Mouse (Mus musculus) lung, embryonic 16.5 days (tissue): ENCODE data around the gene Psen2. TPM values are rescaled to one million over a fixed set of nuclear protein-coding genes. Genes with fewer than 3 reads are reported as not detected.

Experiments used
- ATAC-seq: fragments of 200-750 bp; cut with Nextera tagmentation; 2 replicates; pipeline ENCODE4 v1.8.0; 2017; ENCODE audit warnings: low read depth, mild to moderate bottlenecking, moderate library complexity
- H3K27ac ChIP-seq: fragments of 300-500 bp; sonication (generic); 2 replicates; pipeline ENCODE4 v1.5.1; 2014; ENCODE audit warnings: mild to moderate bottlenecking, control low read depth, low read length
- H3K27me3 ChIP-seq: fragments of 300-500 bp; sonication (generic); 2 replicates; pipeline ENCODE4 v1.6.1; 2014; ENCODE audit warnings: low read depth, low read length, mixed read lengths; ENCODE audit not compliant: control insufficient read depth, insufficient read depth
- H3K36me3 ChIP-seq: fragments of 300-500 bp; sonication (generic); 2 replicates; pipeline ENCODE4 v1.6.1; 2014; ENCODE audit warnings: low read length; ENCODE audit not compliant: control insufficient read depth, insufficient read depth
- H3K4me1 ChIP-seq: fragments of 300-500 bp; sonication (generic); replicated peaks from 2 replicates; pipeline ENCODE4 v1.6.1; 2014; ENCODE audit warnings: low read length, mixed read lengths; ENCODE audit not compliant: control insufficient read depth, insufficient read depth
- H3K4me2 ChIP-seq: fragments of 300-500 bp; sonication (generic); 2 replicates; pipeline ENCODE4 v1.6.1; 2014; ENCODE audit warnings: low read depth, low read length, control low read depth
- H3K4me3 ChIP-seq: fragments of 300-500 bp; sonication (generic); 2 replicates; pipeline ENCODE4 v1.5.1; 2014; ENCODE audit warnings: mild to moderate bottlenecking, low read length, control low read depth
- H3K9ac ChIP-seq: fragments of 300-500 bp; sonication (generic); 2 replicates; pipeline ENCODE4 v1.6.1; 2014; ENCODE audit warnings: low read length, control low read depth
- H3K9me3 ChIP-seq: fragments of 300-500 bp; sonication (generic); 2 replicates; pipeline ENCODE4 v1.6.1; 2016; ENCODE audit warnings: low read length; ENCODE audit not compliant: control insufficient read depth
- WGBS: fragments of 180-500 bp; shearing (Covaris S2); extraction: QIAGEN DNeasy Blood & Tissue Kit; methylation state at CpG from one replicate; pipeline ENCODE4 v1.1.7; 2014; 5-methylcytosine and 5-hydroxymethylcytosine counted together
- polyA plus RNA-seq: library from polyadenylated mRNA; unstranded; fragments of >200 nt; fragmentation: Nextera tagmentation; extraction: Ambion mirVana; gene quantifications from 2 replicates; pipeline ENCODE4 v1.2.1, GENCODE M21; 2015

Gene Psen2
- polyA plus RNA-seq, 1 experiment from 2014 or later, result 14.6 TPM

DNA sequence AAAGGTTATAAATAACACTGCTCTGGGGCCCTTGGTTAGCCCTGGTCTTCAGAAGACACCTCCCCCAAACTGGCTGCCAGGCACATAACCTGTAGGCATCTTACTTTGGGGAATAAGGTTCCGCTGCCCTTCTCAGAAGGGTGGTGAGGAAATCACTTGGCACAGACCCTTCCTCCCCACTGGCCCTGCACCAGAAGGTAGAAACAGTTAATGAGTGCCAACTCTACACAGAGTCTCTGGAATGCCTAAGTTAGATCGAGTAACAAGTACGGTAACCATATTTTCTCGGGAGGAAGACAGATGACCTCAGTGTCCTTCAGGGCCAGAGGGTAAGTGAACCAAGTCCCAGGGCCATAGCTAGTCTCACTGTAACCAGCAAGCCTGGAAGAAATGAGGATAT, 74.3 kb downstream of the Psen2 start:
- Histone ChIP-seq H3K27me3 (no peaks in the 10 kb centered on the region), H3K4me2 (no peak overlapping the region), H3K4me3 (no peak overlapping the region), H3K9ac (no peak overlapping the region), H3K36me3 (no peaks in the 10 kb centered on the region), H3K9me3 (no peaks in the 10 kb centered on the region), H3K4me1 (no peaks in the 10 kb centered on the region), H3K27ac (no peak overlapping the region)
- WGBS, result 67% methylated on average over 4 of the region's 4 CpGs
- ATAC-seq, result no peak

DNA sequence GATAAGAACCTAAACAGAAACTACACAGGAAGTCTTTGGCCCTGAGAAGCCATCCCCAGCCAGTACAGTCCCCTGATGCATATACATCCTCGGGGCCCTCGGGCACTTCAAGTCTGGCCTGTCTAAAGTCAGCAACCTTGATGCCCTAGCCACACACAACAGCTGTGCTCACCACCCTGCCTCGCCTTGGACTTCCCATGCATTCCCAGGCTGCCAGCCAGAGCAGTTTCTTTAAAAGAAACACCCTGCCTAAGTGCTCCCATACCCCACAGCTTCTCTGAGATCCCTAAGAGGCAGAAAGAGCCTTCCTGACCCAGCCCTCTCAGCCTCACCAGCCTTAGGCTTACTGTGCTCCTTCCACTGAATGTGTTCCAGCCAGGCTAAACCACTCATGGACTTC, 76.9 kb downstream of the Psen2 start:
- H3K27me3 ChIP-seq, result no peaks in the 10 kb centered on the region
- 0 out of 2 replicates have a peak, but pooled peaks have one; percentile 26 for ATAC-seq
- no peak overlapping the region for H3K27ac ChIP-seq
- H3K36me3 ChIP-seq, result no peaks in the 10 kb centered on the region
- H3K4me2 ChIP-seq, result no peak overlapping the region
- WGBS, result 76% methylated on average over 3 of the region's 3 CpGs
- no peaks in the 10 kb centered on the region for H3K4me1 ChIP-seq
- no peaks in the 10 kb centered on the region for H3K9me3 ChIP-seq
- H3K4me3 ChIP-seq, result no peak overlapping the region
- no peak overlapping the region for H3K9ac ChIP-seq

DNA sequence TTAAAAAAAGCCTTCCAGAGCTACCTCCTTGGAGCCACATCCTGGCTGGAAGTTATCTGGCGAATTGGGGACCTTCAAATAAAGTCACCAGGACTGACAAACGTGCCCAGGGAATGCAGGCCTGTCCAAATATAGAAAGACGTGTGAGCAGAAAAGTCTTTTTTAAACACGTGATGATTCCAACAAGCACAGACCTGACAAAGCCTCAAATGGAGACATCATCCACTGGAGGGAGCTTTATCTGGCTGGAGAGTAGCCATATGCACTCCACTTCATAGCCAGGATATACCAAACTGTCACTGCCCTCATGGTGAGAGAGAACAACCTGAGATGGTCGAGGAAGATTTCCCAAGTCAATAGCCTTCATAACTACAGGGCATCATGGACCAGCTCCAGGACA, 77.4 kb downstream of the Psen2 start:
- H3K4me1 ChIP-seq, result no peaks in the 10 kb centered on the region
- no peak overlapping the region for H3K9ac ChIP-seq
- ATAC-seq, result no peak
- no peak overlapping the region for H3K4me3 ChIP-seq
- no peak overlapping the region for H3K27ac ChIP-seq
- no peak overlapping the region for H3K4me2 ChIP-seq
- 46% methylated on average over 5 of the region's 5 CpGs for WGBS
- no peaks in the 10 kb centered on the region for H3K9me3 ChIP-seq
- H3K36me3 ChIP-seq, result no peaks in the 10 kb centered on the region
- no peaks in the 10 kb centered on the region for H3K27me3 ChIP-seq

DNA sequence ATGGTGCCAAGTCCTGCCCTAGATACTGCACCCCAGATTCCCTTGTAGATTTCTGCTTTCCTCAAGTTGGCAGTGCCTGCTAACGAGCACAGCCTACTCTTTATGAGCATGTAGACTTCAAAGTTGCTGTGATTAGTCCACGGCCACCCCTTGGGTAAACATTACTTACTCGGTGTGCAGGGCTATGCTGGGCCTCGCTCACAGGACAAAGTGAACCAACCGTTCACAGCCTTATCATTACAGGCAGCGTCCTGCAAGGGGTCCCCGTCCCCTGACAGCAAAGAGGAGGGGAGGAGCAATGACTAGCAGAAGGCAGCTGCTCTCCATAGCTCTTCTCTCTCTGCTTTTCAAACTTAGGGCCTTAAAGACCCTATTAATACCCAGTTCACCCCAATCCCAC, 78.5 kb downstream of the Psen2 start:
- Histone ChIP-seq H3K9ac (no peak overlapping the region), H3K27ac (no peak overlapping the region), H3K27me3 (no peaks in the 10 kb centered on the region), H3K4me3 (no peak overlapping the region), H3K36me3 (no peaks in the 10 kb centered on the region), H3K4me1 (no peaks in the 10 kb centered on the region), H3K4me2 (no peak overlapping the region), H3K9me3 (no peaks in the 10 kb centered on the region)
- WGBS, result 29% methylated on average over 7 of the region's 7 CpGs
- no peak for ATAC-seq

DNA sequence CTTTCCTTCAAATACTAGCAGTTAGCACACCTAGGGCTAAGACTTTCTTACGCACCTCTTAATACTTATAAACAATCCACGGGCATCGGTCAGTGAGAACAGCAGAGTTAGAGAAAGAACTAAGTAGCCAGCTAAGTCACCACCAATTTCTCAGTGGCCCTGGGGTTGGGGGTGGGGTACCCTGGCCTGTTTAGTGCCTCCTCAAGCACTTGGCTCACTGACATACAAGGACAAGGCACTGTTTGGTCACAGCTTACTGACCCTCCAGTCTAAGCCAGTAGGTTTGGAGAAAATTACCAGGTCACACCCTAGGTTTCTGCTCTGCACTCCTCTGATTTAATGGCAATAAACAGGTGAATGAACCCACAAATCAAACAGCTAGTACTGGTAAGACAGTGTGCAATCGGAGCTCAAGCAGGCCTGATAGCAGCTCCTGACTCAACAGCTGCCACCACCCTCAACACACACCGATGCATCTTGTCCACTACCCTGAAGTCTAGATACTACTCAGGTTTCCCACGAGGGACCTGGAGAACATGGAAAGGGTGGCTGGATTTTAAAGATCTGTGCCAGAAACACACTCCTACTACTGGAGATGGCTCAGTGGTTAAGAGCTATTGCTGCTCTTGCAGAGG, 79.6 kb downstream of the Psen2 start:
- 83% methylated on average over 6 of the region's 6 CpGs for whole genome bisulfite sequencing
- no peaks in the 10 kb centered on the region for H3K9me3 ChIP-seq
- no peaks in the 10 kb centered on the region for H3K36me3 ChIP-seq
- no peak for ATAC-seq
- H3K9ac ChIP-seq, result no peak overlapping the region
- H3K4me3 ChIP-seq, result no peak overlapping the region
- H3K27ac ChIP-seq, result no peak overlapping the region
- H3K4me2 ChIP-seq, result no peak overlapping the region
- H3K27me3 ChIP-seq, result no peaks in the 10 kb centered on the region
- H3K4me1 ChIP-seq, result no peaks in the 10 kb centered on the region

DNA sequence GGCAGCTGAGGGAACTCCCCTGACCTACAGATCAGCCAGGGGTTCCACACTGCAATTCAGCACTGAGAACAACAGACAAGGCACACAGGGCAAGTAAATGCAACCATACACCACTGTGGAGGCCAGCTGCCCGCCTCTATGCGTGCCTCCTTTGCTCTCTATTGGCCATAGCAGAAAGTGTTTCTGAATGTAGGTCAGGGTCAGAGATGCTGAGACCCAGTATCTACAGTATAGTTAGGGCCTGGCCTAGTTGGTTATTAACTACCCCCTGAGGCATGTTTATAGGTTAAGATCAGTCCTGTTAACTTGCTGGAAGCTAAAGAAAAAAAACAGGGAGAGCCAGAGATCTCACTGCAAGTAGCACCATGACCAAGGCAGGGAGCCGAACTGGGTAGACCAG, 80.5 kb downstream of the Psen2 start:
- no peaks in the 10 kb centered on the region for H3K4me1 ChIP-seq
- H3K27ac ChIP-seq, result no peak overlapping the region

GRCm38 (mm10) chr1:180181966-180182319, 81.3 kb downstream of the Psen2 start:
- H3K9me3 ChIP-seq, result no peaks in the 10 kb centered on the region
- no peak overlapping the region for H3K4me2 ChIP-seq
- no peak for ATAC-seq
- H3K4me3 ChIP-seq, result no peak overlapping the region
- H3K27me3 ChIP-seq, result no peaks in the 10 kb centered on the region
- H3K9ac ChIP-seq, result no peak overlapping the region
- no peaks in the 10 kb centered on the region for H3K4me1 ChIP-seq
- no peak overlapping the region for H3K27ac ChIP-seq
- no peaks in the 10 kb centered on the region for H3K36me3 ChIP-seq
- WGBS, result 82% methylated on average over 9 of the region's 9 CpGs

More for the DNA sequence above, 80.5 kb downstream of the Psen2 start:
- Histone ChIP-seq H3K4me2 (no peak overlapping the region), H3K27me3 (no peaks in the 10 kb centered on the region), H3K36me3 (no peaks in the 10 kb centered on the region), H3K9me3 (no peaks in the 10 kb centered on the region), H3K4me3 (no peak overlapping the region), H3K9ac (no peak overlapping the region)
- 65% methylated on average over 3 of the region's 3 CpGs for WGBS
- no peak for ATAC-seq

DNA sequence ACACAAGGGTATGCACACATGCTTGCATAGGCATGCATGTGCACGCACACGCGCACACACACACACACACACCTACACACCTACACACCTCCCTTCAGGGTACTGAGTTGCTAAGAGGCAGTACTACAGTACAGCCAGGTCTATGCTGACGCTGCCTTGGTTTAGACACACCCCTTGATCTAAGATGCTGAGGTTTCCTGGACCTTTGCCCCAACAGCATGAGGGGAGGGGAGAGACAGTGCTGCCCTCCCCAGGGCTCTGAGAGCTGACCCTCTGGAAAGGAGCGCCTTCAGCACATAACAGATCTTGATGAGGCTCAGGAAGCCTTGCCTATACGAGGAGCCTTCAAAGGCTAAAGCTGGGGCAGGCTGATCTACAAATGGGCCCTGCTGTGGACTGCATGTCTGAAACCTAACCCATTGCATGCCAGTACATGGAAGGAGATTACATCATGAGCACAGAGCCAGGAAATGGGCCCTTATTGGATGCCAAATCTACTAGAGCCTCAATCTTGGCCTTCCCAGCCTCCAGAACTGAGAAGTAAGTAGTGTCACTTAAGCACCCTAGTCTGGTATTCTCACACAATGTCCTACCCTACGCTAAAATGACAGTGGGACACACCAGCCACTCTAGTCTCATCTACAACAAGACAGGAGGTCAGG, 81.8 kb downstream of the Psen2 start:
- Histone ChIP-seq H3K27me3 (no peaks in the 10 kb centered on the region), H3K9me3 (no peaks in the 10 kb centered on the region), H3K4me3 (no peak overlapping the region), H3K27ac (no peak overlapping the region), H3K36me3 (no peaks in the 10 kb centered on the region), H3K9ac (no peak overlapping the region), H3K4me1 (no peaks in the 10 kb centered on the region), H3K4me2 (no peak overlapping the region)
- 80% methylated on average over 7 of the region's 7 CpGs for WGBS
- ATAC-seq, result no peak

DNA sequence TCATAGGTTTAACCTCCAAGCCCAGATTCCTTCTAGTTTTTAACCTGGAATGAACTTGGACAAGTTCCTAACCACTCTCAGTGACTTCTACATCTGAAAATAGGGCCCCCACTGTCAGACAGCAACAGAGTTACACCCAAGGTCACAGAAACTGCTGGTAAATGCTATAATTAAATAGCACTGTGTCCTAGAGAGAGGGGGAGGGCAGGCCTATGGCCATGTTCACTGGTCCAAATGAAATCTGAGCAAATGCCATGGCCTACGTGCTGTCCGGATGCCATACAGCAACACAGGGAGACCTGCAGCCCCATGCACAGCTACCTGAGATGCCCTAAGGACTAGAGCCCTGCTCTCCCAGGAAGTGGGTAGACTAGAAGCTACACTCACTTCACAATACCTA, 83.4 kb downstream of the Psen2 start:
- Histone ChIP-seq H3K27me3 (no peaks in the 10 kb centered on the region), H3K36me3 (no peaks in the 10 kb centered on the region), H3K4me3 (no peak overlapping the region), H3K4me1 (no peaks in the 10 kb centered on the region), H3K9me3 (no peaks in the 10 kb centered on the region), H3K27ac (no peak overlapping the region), H3K9ac (no peak overlapping the region), H3K4me2 (no peak overlapping the region)
- WGBS, result 84% methylated on average over 2 of the region's 2 CpGs
- no peak for ATAC-seq
